Mouse (Mus musculus): Measurements from ENCODE around the gene Hddc3.

Hddc3 gene

DNA sequence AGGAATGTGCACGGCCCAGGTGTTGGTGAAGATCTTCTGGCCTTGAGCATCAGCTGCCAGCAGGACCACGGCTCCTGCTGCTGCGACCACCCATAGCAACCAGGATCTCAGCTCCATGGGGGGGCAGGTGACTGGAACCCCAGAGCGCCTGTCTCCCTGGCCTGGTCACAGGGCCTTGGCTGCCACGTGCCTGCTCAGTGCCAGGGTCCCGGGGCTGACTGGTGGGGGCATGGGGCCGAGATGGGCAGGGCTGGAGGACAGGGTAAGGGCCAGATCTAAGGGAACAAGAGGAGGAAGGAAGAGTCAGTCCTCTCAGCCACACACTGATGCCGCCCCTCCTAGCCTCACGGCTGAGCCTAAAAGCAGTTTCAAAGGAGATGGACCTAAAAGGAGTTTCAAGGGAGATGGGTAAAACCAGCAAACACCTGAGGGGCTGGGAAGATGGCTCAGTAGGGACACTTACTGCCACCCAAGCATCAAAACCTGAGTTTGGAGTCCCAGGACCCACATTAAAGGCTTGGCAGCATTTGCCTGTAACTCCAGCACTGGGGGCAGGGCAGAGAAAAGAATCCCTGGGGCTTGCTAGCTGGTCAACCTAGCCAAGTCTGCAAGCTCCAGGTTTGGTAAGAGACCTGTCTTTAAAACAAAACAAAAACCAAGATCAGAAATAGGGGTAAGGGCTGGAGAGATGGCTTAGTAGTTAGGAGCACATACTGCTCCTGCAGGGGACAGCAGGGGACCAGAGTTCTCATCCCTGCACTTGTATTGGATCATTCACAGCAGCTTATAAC is 55.9 kb downstream of the Hddc3 start:
- DNase-seq (ENCODE audit: low spot score): no peak

DNA sequence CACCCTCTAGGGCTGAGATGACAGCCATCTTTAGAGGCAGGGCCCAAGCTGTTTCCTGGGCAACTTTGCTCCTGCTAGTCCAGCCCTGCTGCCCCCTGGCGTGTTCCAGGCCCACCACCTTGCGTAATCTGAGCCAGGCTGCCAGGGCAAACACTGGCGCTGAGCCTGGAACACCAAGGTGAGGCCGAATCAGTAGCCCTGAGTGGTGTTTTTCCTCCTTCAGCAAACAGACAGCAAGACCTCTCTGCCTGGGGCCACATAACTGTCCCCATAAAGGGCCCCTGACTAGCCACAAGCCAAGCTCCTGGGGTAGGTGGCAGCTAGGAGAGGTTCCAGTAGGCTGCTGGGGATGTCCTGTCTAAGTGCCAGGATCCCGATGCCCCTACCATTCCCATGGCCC is 57.2 kb downstream of the Hddc3 start:
- no peak for DNase-seq (ENCODE audit: low spot score)
